Mouse (Mus musculus): Measurements from ENCODE around the gene Man1c1. TPM values are rescaled to one million over a fixed set of nuclear protein-coding genes. Genes with fewer than 3 reads are reported as not detected.

The Man1c1 gene
- total RNA-seq, 2 experiments from 2014 or later = 14.2 to 16.3 TPM

- DNase-seq (ENCODE audit: low spot score in 2 of 2) = no peak
These were observed 59.7 kb downstream of the Man1c1 start for GRCm38 (mm10) chr4:134644410-134644809.

- DNase-seq (ENCODE audit: low spot score in 2 of 2) = no peak
These were observed 62.2 kb downstream of the Man1c1 start for GRCm38 (mm10) chr4:134641711-134642516.

- DNase-seq (ENCODE audit: low spot score in 2 of 2) = no peak
These were observed 64.8 kb downstream of the Man1c1 start for GRCm38 (mm10) chr4:134639325-134639724.

GRCm38 (mm10) chr4:134638111-134638550 is 66.0 kb downstream of the Man1c1 start:
- DNase-seq (ENCODE audit: low spot score in 2 of 2) = no peak

- no peak for DNase-seq (ENCODE audit: low spot score in 2 of 2)
These were observed 67.7 kb downstream of the Man1c1 start for GRCm38 (mm10) chr4:134636406-134636805.

GRCm38 (mm10) chr4:134634001-134634400 is 70.1 kb downstream of the Man1c1 start:
- no peak for DNase-seq (ENCODE audit: low spot score in 2 of 2)

- DNase-seq (ENCODE audit: low spot score in 2 of 2) = peak in 1 of 2 experiments; percentile 49
These were observed 71.9 kb downstream of the Man1c1 start for GRCm38 (mm10) chr4:134632131-134632711.

GRCm38 (mm10) chr4:134631471-134632130 is 72.5 kb downstream of the Man1c1 start:
- DNase-seq (ENCODE audit: low spot score in 2 of 2) = peak; percentile 35 to 48

GRCm38 (mm10) chr4:134628575-134629384 is 75.3 kb downstream of the Man1c1 start:
- no peak for DNase-seq (ENCODE audit: low spot score in 2 of 2)

GRCm38 (mm10) chr4:134628058-134628457 is 76.0 kb downstream of the Man1c1 start:
- no peak for DNase-seq (ENCODE audit: low spot score in 2 of 2)

GRCm38 (mm10) chr4:134626883-134627282 is 77.2 kb downstream of the Man1c1 start:
- no peak for DNase-seq (ENCODE audit: low spot score in 2 of 2)

- DNase-seq (ENCODE audit: low spot score in 2 of 2) = no peak
These were observed 77.7 kb downstream of the Man1c1 start for GRCm38 (mm10) chr4:134626350-134626749.

GRCm38 (mm10) chr4:134624109-134624862 is 79.8 kb downstream of the Man1c1 start:
- DNase-seq (ENCODE audit: low spot score in 2 of 2) = no peak

- no peak for DNase-seq (ENCODE audit: low spot score in 2 of 2)
These were observed 82.4 kb downstream of the Man1c1 start for GRCm38 (mm10) chr4:134621695-134622094.

GRCm38 (mm10) chr4:134620246-134620645 is 83.8 kb downstream of the Man1c1 start:
- no peak for DNase-seq (ENCODE audit: low spot score in 2 of 2)

GRCm38 (mm10) chr4:134619489-134619870 is 84.6 kb downstream of the Man1c1 start:
- DNase-seq (ENCODE audit: low spot score in 2 of 2) = no peak

- no peak for DNase-seq (ENCODE audit: low spot score in 2 of 2)
These were observed 85.1 kb downstream of the Man1c1 start for GRCm38 (mm10) chr4:134618810-134619488.

GRCm38 (mm10) chr4:134617779-134618178 is 86.3 kb downstream of the Man1c1 start:
- no peak for DNase-seq (ENCODE audit: low spot score in 2 of 2)

- no peak for DNase-seq (ENCODE audit: low spot score in 2 of 2)
These were observed 88.0 kb downstream of the Man1c1 start for GRCm38 (mm10) chr4:134615929-134616625.

Data from layer of hippocampus, postnatal 10 days (tissue).